Mouse (Mus musculus) hindbrain, embryonic 10.5 days (tissue): ENCODE results near the gene Neurl1b. TPM values are rescaled to one million over a fixed set of nuclear protein-coding genes. Genes with fewer than 3 reads are reported as not detected.

Source experiments
- DNase-seq: peaks from one replicate; pipeline ENCODE4 v3.0.0-alpha.2; 2017; ENCODE audit warnings: low spot score
- H3K27ac ChIP-seq: fragments of 300-500 bp; sonication (generic); 2 replicates; pipeline ENCODE4 v1.5.1; 2016; ENCODE audit warnings: mild to moderate bottlenecking, moderate library complexity
- H3K27me3 ChIP-seq: fragments of 300-500 bp; sonication (generic); 2 replicates; pipeline ENCODE4 v1.6.1; 2016; ENCODE audit warnings: mild to moderate bottlenecking; ENCODE audit not compliant: poor library complexity, insufficient read depth, severe bottlenecking
- H3K36me3 ChIP-seq: fragments of 300-500 bp; sonication (generic); 2 replicates; pipeline ENCODE4 v1.6.1; 2016; ENCODE audit warnings: mild to moderate bottlenecking, moderate library complexity
- H3K4me1 ChIP-seq: fragments of 300-500 bp; sonication (generic); replicated peaks from 2 replicates; pipeline ENCODE4 v1.6.1; 2016; ENCODE audit warnings: mild to moderate bottlenecking
- H3K4me3 ChIP-seq: fragments of 300-500 bp; sonication (generic); 2 replicates; pipeline ENCODE4 v1.5.1; 2016; ENCODE audit warnings: mild to moderate bottlenecking, moderate library complexity
- H3K9me3 ChIP-seq: fragments of 300-500 bp; sonication (generic); 2 replicates; pipeline ENCODE4 v1.6.1; 2016; ENCODE audit warnings: mild to moderate bottlenecking, moderate library complexity
- WGBS: fragments of 180-500 bp; shearing (Covaris S2); methylation state at CpG from one replicate; pipeline ENCODE4 v1.1.7; 2016; 5-methylcytosine and 5-hydroxymethylcytosine counted together
- polyA plus RNA-seq: library from polyadenylated mRNA; unstranded; fragments of >200 nt; fragmentation: Nextera tagmentation; extraction: Ambion mirVana; gene quantifications from 2 replicates; pipeline ENCODE4 v1.2.1, GENCODE M21; 2016

Neurl1b gene
- polyA plus RNA-seq, 1 experiment from 2014 or later: 0.16 TPM

DNA sequence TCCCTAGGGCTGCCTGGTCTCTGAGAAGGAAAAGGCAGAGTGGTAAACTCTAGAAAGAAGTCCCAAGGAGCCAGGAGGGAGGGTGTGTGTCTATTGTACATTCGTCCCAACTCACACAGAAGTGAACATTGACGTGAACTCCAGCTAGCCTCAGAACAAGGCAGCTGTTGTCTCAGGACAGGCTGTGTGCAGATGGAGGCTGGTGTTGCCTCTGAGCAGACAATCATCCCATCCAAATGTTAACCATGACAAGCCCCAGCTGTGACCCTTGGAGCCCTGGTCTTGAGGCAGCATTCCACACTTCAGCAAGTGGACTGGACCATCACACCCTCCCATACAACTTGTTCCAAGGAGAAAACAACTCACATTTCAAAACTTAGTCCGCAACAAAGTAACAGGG lies 77.6 kb downstream of the Neurl1b start:
- H3K36me3 ChIP-seq: no peaks in the 10 kb centered on the region
- no peak overlapping the region for H3K4me3 ChIP-seq
- no peaks in the 10 kb centered on the region for H3K27me3 ChIP-seq
- 87% methylated on average over 3 of the region's 3 CpGs for WGBS
- H3K27ac ChIP-seq: no peak overlapping the region
- H3K4me1 ChIP-seq: peaks cover under 1% of the 10 kb centered on the region; the same call in 1 of the 2 replicates
- peaks cover 23% of the 10 kb centered on the region for H3K9me3 ChIP-seq
- no peak for DNase-seq

- no peaks in the 10 kb centered on the region for H3K27me3 ChIP-seq
- no peak overlapping the region for H3K4me3 ChIP-seq
- peaks cover 4% of the 10 kb centered on the region; the same call in 1 of the 2 replicates for H3K4me1 ChIP-seq
- H3K27ac ChIP-seq: no peak overlapping the region
- peaks cover 23% of the 10 kb centered on the region for H3K9me3 ChIP-seq
- no peaks in the 10 kb centered on the region for H3K36me3 ChIP-seq
- no peak for DNase-seq
- WGBS: 82% methylated on average over 4 of the region's 4 CpGs
Measured at GRCm38 (mm10) chr17:26494642-26495468, 80.2 kb downstream of the Neurl1b start.

Other genes with a start within 250 kb of the Neurl1b start
- gene Pdia2, start 215.7 kb upstream of the Neurl1b start, polyA plus RNA-seq: 0.55 and 1.3 TPM in 2 replicates
- 0.81 and 1.5 TPM in 2 replicates for gene Rgs11, start 211.9 kb upstream of the Neurl1b start, polyA plus RNA-seq
- 6.4 and 8.3 TPM in 2 replicates for gene Arhgdig, start 207.0 kb upstream of the Neurl1b start, polyA plus RNA-seq
- gene Fam234a, start 170.6 kb upstream of the Neurl1b start, polyA plus RNA-seq: 26.8 and 30.8 TPM in 2 replicates
- 113 and 128 TPM in 2 replicates for gene Luc7l, start 161.9 kb upstream of the Neurl1b start, polyA plus RNA-seq
- 97.7 and 103 TPM in 2 replicates for gene Ergic1, start 146.7 kb downstream of the Neurl1b start, polyA plus RNA-seq
- 26.8 and 36.8 TPM in 2 replicates for gene Dusp1, start 147.3 kb downstream of the Neurl1b start, polyA plus RNA-seq
- 140 and 149 TPM in 2 replicates for gene Atp6v0e, start 248.4 kb downstream of the Neurl1b start, polyA plus RNA-seq